Mouse (Mus musculus) CH12.LX (cell line): ENCODE data around the gene Tmem140. TPM values are rescaled to one million over a fixed set of nuclear protein-coding genes. Genes with fewer than 3 reads are reported as not detected.

Experiments used
- DNase-seq: peaks from one replicate; pipeline ENCODE4 v3.0.0-alpha.2; 2013; ENCODE audit errors: extremely low read depth
- H3K27ac ChIP-seq: 2 replicates; pipeline ENCODE4 v1.5.1; 2012; ENCODE audit warnings: low read depth, mild to moderate bottlenecking, control low read depth, moderate library complexity; ENCODE audit not compliant: insufficient read depth
- H3K27me3 ChIP-seq: replicated peaks from 2 replicates; pipeline ENCODE3; 2012; ENCODE audit warnings: inconsistent platforms
- H3K36me3 ChIP-seq, 2 experiments: replicated peaks in 1 of 2; 2 replicates each; pipeline versions ENCODE3 to v1.6.1; 2012; ENCODE audit warnings: inconsistent platforms in 1 of 2, low read length in 1 of 2, mild to moderate bottlenecking in 1 of 2, mixed read lengths in 1 of 2, moderate library complexity in 1 of 2; ENCODE audit not compliant: control insufficient read depth in 1 of 2, insufficient read depth in 1 of 2
- H3K4me1 ChIP-seq, 2 experiments: 2 replicates each; pipeline ENCODE4 v1.6.1; 2012; ENCODE audit warnings: inconsistent platforms in 1 of 2, moderate library complexity in 1 of 2; ENCODE audit not compliant: insufficient read depth in 2 of 2, control insufficient read depth in 1 of 2
- H3K4me2 ChIP-seq: 2 replicates; pipeline ENCODE4 v1.6.1; 2012; ENCODE audit warnings: low read depth, mild to moderate bottlenecking, control low read depth; ENCODE audit not compliant: poor library complexity, insufficient read depth, severe bottlenecking
- H3K4me3 ChIP-seq, 3 experiments: fragments of 150-350 bp in 1 of 3; sonication (generic) in 1 of 3; replicated peaks in 1 of 3; 2 replicates each; pipeline versions ENCODE3 to v1.5.1; 2011 to 2012; ENCODE audit warnings: low read depth in 2 of 3, low read length in 2 of 3, mild to moderate bottlenecking in 2 of 3, moderate library complexity in 2 of 3, control low read depth in 1 of 3, improper control_type of control experiment in 1 of 3, inconsistent platforms in 1 of 3, mixed read lengths in 1 of 3; ENCODE audit not compliant: poor library complexity in 1 of 3
- H3K79me2 ChIP-seq: replicated peaks from 2 replicates; pipeline ENCODE4 v1.6.1; 2012; ENCODE audit warnings: mild to moderate bottlenecking, moderate library complexity; ENCODE audit not compliant: control insufficient read depth, poor library complexity, insufficient read depth, severe bottlenecking; ENCODE audit errors: extremely low read depth
- H3K9ac ChIP-seq: 2 replicates; pipeline ENCODE4 v1.6.1; 2012; ENCODE audit warnings: low read depth, mild to moderate bottlenecking, control low read depth, moderate library complexity; ENCODE audit not compliant: insufficient read depth
- H3K9me3 ChIP-seq: replicated peaks from 2 replicates; pipeline ENCODE3; 2012; ENCODE audit warnings: low read length, inconsistent platforms, mixed read lengths
- BHLHE40 ChIP-seq: IDR thresholded peaks from 2 replicates; pipeline ENCODE4 v1.6.1; 2011; ENCODE audit warnings: mild to moderate bottlenecking, low read depth, low read length, improper control_type of control experiment
- CHD1 ChIP-seq: IDR thresholded peaks from 2 replicates; pipeline ENCODE4 v1.6.1; 2012; ENCODE audit warnings: low read depth, low read length, improper control_type of control experiment, inconsistent platforms
- E2F4 ChIP-seq: IDR thresholded peaks from 2 replicates; pipeline ENCODE4 v1.6.1; 2011; ENCODE audit warnings: low read depth, low read length, improper control_type of control experiment; ENCODE audit not compliant: insufficient replicate concordance
- EP300 ChIP-seq: IDR thresholded peaks from 2 replicates; pipeline ENCODE4 v1.6.1; 2011; ENCODE audit warnings: low read length, improper control_type of control experiment
- GABPA ChIP-seq: IDR thresholded peaks from 2 replicates; pipeline ENCODE4 v1.6.1; 2012; ENCODE audit warnings: low read depth, low read length, improper control_type of control experiment, inconsistent platforms; ENCODE audit not compliant: insufficient replicate concordance
- KAT2A ChIP-seq: IDR thresholded peaks from 2 replicates; pipeline ENCODE4 v1.6.1; 2012; ENCODE audit warnings: low read length, improper control_type of control experiment, inconsistent platforms; ENCODE audit not compliant: insufficient replicate concordance
- MAX ChIP-seq: IDR thresholded peaks from 2 replicates; pipeline ENCODE4 v1.6.1; 2011; ENCODE audit warnings: low read length, improper control_type of control experiment
- MAZ ChIP-seq: IDR thresholded peaks from 2 replicates; pipeline ENCODE4 v1.6.1; 2012; ENCODE audit warnings: low read depth, mild to moderate bottlenecking, inconsistent platforms, low read length, improper control_type of control experiment, moderate library complexity
- MEF2A ChIP-seq: IDR thresholded peaks from 2 replicates; pipeline ENCODE4 v1.6.1; 2014; ENCODE audit warnings: low read depth, mild to moderate bottlenecking, inconsistent platforms, low read length, improper control_type of control experiment, borderline replicate concordance
- MYC ChIP-seq: IDR thresholded peaks from 2 replicates; pipeline ENCODE4 v1.6.1; 2011; ENCODE audit warnings: low read depth, mild to moderate bottlenecking, improper control_type of control experiment, low read length
- NRF1 ChIP-seq: IDR thresholded peaks from 2 replicates; pipeline ENCODE4 v1.6.1; 2014; ENCODE audit warnings: low read depth, mild to moderate bottlenecking, inconsistent platforms, low read length, improper control_type of control experiment, moderate library complexity
- PAX5 ChIP-seq: IDR thresholded peaks from 2 replicates; pipeline ENCODE4 v1.6.1; 2012; ENCODE audit warnings: low read length, inconsistent platforms, mixed read lengths
- POLR2A ChIP-seq: IDR thresholded peaks from 2 replicates; pipeline ENCODE4 v1.6.1; 2011; ENCODE audit warnings: low read depth, mild to moderate bottlenecking, improper control_type of control experiment, low read length
- POLR2AphosphoS2 ChIP-seq: IDR thresholded peaks from 2 replicates; pipeline ENCODE4 v1.6.1; 2011; ENCODE audit warnings: low read depth, low read length, improper control_type of control experiment
- SIN3A ChIP-seq: IDR thresholded peaks from 2 replicates; pipeline ENCODE4 v1.6.1; 2012; ENCODE audit warnings: low read length, improper control_type of control experiment, inconsistent platforms
- SMC3 ChIP-seq: IDR thresholded peaks from 2 replicates; pipeline ENCODE4 v1.6.1; 2011; ENCODE audit warnings: low read depth, low read length, improper control_type of control experiment
- TBP ChIP-seq: conservative IDR thresholded peaks from 2 replicates; pipeline ENCODE4 v1.6.1; 2011; ENCODE audit warnings: low read depth, low read length, improper control_type of control experiment
- UBTF ChIP-seq: IDR thresholded peaks from 2 replicates; pipeline ENCODE4 v1.6.1; 2012; ENCODE audit warnings: low read depth, mild to moderate bottlenecking, inconsistent platforms, low read length, improper control_type of control experiment, moderate library complexity
- USF2 ChIP-seq: conservative IDR thresholded peaks from 2 replicates; pipeline ENCODE4 v1.6.1; 2011; ENCODE audit warnings: low read depth, low read length, improper control_type of control experiment
- ZNF384 ChIP-seq: IDR thresholded peaks from 2 replicates; pipeline ENCODE4 v1.6.1; 2012; ENCODE audit warnings: low read depth, low read length, improper control_type of control experiment, inconsistent platforms
- dilution Hi-C: fragments of 300-500 bp; cut with MboI; formaldehyde crosslinking; loops from 2 replicates; pipeline ENCODE4 v1.14.3; 2020; ENCODE audit warnings: low sequenced_read_pairs; ENCODE audit not compliant: extremely low pct_unique_long_range_greater_than_20kb, extremely low pct_ligation_motif_present
- in situ Hi-C: fragments of 300-500 bp; cut with MboI; formaldehyde crosslinking; loops from 3 replicates; pipeline ENCODE4 v1.14.3; 2019; ENCODE audit warnings: low sequenced_read_pairs, low pct_ligation_motif_present, low pct_unique_long_range_greater_than_20kb, mixed read lengths
- polyA plus RNA-seq: library from polyadenylated mRNA; unstranded; fragments of >175 nt; gene quantifications from 2 replicates; pipeline ENCODE4 v1.2.1, GENCODE M21; 2012; ENCODE audit warnings: low read depth; ENCODE audit not compliant: insufficient read length
- total RNA-seq, 2 experiments: library from RNA; depleted of rRNA; stranded (reverse); fragments of 300-350 nt in 1 of 2; fragments of >200 nt in 1 of 2; gene quantifications; 2 replicates each; pipeline ENCODE4 v1.2.3; 2012 to 2014

Gene Tmem140
- total and polyA plus RNA-seq, 3 experiments = 1.2 to 3.6 (median 2.8) TPM

GRCm38 (mm10) chr6:34906661-34907060 is 43.7 kb downstream of the Tmem140 start:
- Histone ChIP-seq H3K27me3 (no peaks in the 10 kb centered on the region), H3K4me2 (no peak overlapping the region), H3K4me3 (no peak overlapping the region), H3K79me2 (peaks cover 6% of the 10 kb centered on the region), H3K4me1 (peaks cover 9 to 50% of the 10 kb centered on the region in 2 experiments), H3K27ac (no peak overlapping the region), H3K9ac (no peak overlapping the region), H3K9me3 (no peaks in the 10 kb centered on the region), H3K36me3 (peaks cover 31 to 70% of the 10 kb centered on the region in 2 experiments)
- dilution Hi-C loops (no loop called here), in situ Hi-C loops (no loop called here)
- no peak for DNase-seq
- TF ChIP-seq NRF1 (no peak), E2F4 (no peak), MYC (no peak), BHLHE40 (no peak), CHD1 (no peak), POLR2A (no peak), UBTF (no peak), ZNF384 (no peak), KAT2A (no peak), PAX5 (no peak), SIN3A (no peak)

DNA sequence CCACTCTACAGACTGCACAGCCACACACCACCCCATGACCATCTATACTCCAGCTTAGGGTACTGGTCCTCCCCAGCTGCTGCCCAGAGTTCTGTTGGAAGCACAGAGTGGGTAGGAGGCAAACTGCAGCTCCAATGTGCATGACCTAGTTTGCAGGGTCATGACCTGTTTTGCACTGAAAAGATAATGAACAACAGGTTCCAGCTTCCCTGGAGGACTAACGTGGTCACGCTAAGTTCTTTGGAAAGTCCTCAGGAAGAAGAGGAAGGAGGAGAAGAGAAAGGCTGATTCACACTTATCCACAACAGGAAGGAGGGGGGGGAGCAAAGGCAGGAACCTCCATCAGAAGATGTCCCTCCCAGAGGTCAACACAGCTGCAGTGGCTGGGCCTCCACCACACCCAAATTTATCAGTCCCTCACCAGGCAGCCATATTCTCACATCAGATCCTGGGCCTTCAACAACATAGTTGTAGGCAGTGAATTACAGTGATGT is 44.2 kb downstream of the Tmem140 start:
- no peak for DNase-seq
- no peaks in the 10 kb centered on the region for H3K9me3 ChIP-seq
- H3K4me2 ChIP-seq = no peak overlapping the region
- TF ChIP-seq MAX (no peak), GABPA (no peak), USF2 (no peak), SMC3 (no peak), ZNF384 (no peak), CHD1 (no peak), MAZ (no peak), KAT2A (no peak), UBTF (no peak), SIN3A (no peak), TBP (no peak), PAX5 (no peak), MEF2A (no peak), POLR2AphosphoS2 (no peak), EP300 (no peak), E2F4 (no peak)
- in situ Hi-C loops = no loop called here
- dilution Hi-C loops = no loop called here
- H3K79me2 ChIP-seq = peaks cover 6% of the 10 kb centered on the region
- no peak overlapping the region for H3K4me3 ChIP-seq
- peaks cover 31 to 67% of the 10 kb centered on the region in 2 experiments for H3K36me3 ChIP-seq
- peaks cover 5 to 45% of the 10 kb centered on the region in 2 experiments; a peak in 3 of 4 replicates for H3K4me1 ChIP-seq
- no peaks in the 10 kb centered on the region for H3K27me3 ChIP-seq
- H3K9ac ChIP-seq = no peak overlapping the region
- H3K27ac ChIP-seq = no peak overlapping the region
